Mouse (Mus musculus): Measurements from ENCODE around the gene Abr. TPM values are rescaled to one million over a fixed set of nuclear protein-coding genes. Genes with fewer than 3 reads are reported as not detected.

The Abr gene
- polyA plus RNA-seq, 1 experiment from 2014 or later: 136 TPM

- ATAC-seq (ENCODE audit: low FRiP score, low TSS enrichment) (no peak), DNase-seq (no peak)
- Histone ChIP-seq H3K4me1 (ENCODE audit: control insufficient read depth, insufficient read depth, low read length) (no peaks in the 10 kb centered on the region), H3K9me3 (ENCODE audit: control insufficient read depth, low read length) (no peaks in the 10 kb centered on the region), H3K27ac (replicated peaks; ENCODE audit: low read depth, low read length) (no peak overlapping the region), H3K36me3 (ENCODE audit: control insufficient read depth, insufficient read depth, low read length) (no peaks in the 10 kb centered on the region), H3K4me3 (replicated peaks; ENCODE audit: low read depth, low read length) (no peak overlapping the region), H3K27me3 (ENCODE audit: control insufficient read depth, insufficient read depth, low read length) (no peaks in the 10 kb centered on the region), H3K4me2 (ENCODE audit: low read length) (no peak overlapping the region), H3K9ac (replicated peaks; ENCODE audit: low read length) (no peak overlapping the region)
- 94% methylated on average over 2 of the region's 2 CpGs for WGBS
These were observed 34.1 kb downstream of the Abr start for GRCm38 (mm10) chr11:76588032-76588431.

DNA sequence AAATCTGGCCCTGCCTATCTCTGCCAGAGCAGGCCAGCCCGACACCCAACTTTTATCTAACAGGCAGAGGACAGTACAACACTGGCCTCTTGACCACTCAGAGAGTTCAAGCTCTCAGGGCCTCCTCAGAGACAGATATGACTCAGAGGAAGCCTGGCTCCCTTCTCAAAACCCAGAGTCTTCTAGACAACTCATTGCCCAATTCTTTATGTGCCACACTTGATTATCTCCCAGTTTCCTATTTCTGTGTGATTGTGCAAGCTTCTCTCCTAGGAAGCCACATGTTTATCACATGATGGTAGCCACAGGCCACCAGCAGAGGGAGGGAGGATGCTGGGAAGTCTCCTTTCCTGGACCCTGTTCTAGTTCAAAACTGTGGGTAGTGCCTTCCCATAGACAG, 34.8 kb downstream of the Abr start:
- DNase-seq (no peak), ATAC-seq (ENCODE audit: low FRiP score, low TSS enrichment) (no peak)
- H3K4me3 ChIP-seq (replicated peaks; ENCODE audit: low read depth, low read length): no peak overlapping the region
- no peaks in the 10 kb centered on the region for H3K36me3 ChIP-seq (ENCODE audit: control insufficient read depth, insufficient read depth, low read length)
- H3K27me3 ChIP-seq (ENCODE audit: control insufficient read depth, insufficient read depth, low read length): no peaks in the 10 kb centered on the region
- H3K27ac ChIP-seq (replicated peaks; ENCODE audit: low read depth, low read length): no peak overlapping the region
- H3K9me3 ChIP-seq (ENCODE audit: control insufficient read depth, low read length): no peaks in the 10 kb centered on the region
- WGBS: 92% methylated on average over 1 of the region's 1 CpGs
- H3K9ac ChIP-seq (replicated peaks; ENCODE audit: low read length): no peak overlapping the region
- H3K4me1 ChIP-seq (ENCODE audit: control insufficient read depth, insufficient read depth, low read length): no peaks in the 10 kb centered on the region
- no peak overlapping the region for H3K4me2 ChIP-seq (ENCODE audit: low read length)

DNA sequence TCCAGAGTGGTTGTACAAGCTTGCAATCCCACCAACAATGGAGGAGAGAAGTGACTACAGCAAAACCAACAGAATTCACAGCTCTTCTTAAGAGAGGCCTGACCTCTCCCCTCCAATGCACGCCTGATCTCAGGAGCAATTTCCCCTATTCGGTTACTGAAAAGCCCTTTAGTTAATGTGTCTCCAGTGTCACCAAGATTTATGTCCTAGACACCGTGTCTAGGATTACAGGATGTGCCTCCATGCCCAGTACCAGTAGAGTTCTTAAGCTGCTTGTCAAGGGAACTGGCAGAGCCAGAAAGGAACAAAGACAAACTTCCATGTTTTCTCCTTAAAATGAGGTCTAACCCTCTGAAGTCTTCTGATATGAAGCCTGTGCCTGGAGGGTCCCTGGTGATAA, 36.0 kb downstream of the Abr start:
- Histone ChIP-seq H3K36me3 (ENCODE audit: control insufficient read depth, insufficient read depth, low read length) (no peaks in the 10 kb centered on the region), H3K27ac (replicated peaks; ENCODE audit: low read depth, low read length) (no peak overlapping the region), H3K9me3 (ENCODE audit: control insufficient read depth, low read length) (no peaks in the 10 kb centered on the region), H3K27me3 (ENCODE audit: control insufficient read depth, insufficient read depth, low read length) (no peaks in the 10 kb centered on the region), H3K4me2 (ENCODE audit: low read length) (no peak overlapping the region), H3K9ac (replicated peaks; ENCODE audit: low read length) (no peak overlapping the region), H3K4me1 (ENCODE audit: control insufficient read depth, insufficient read depth, low read length) (no peaks in the 10 kb centered on the region), H3K4me3 (replicated peaks; ENCODE audit: low read depth, low read length) (no peak overlapping the region)
- DNase-seq (no peak), ATAC-seq (ENCODE audit: low FRiP score, low TSS enrichment) (no peak)
- WGBS: 83% methylated on average over 3 of the region's 3 CpGs

GRCm38 (mm10) chr11:76577588-76578257, 44.4 kb downstream of the Abr start:
- Histone ChIP-seq H3K4me3 (replicated peaks; ENCODE audit: low read depth, low read length) (no peak overlapping the region), H3K27ac (replicated peaks; ENCODE audit: low read depth, low read length) (no peak overlapping the region), H3K27me3 (ENCODE audit: control insufficient read depth, insufficient read depth, low read length) (no peaks in the 10 kb centered on the region), H3K9ac (replicated peaks; ENCODE audit: low read length) (no peak overlapping the region), H3K4me2 (ENCODE audit: low read length) (no peak overlapping the region), H3K4me1 (ENCODE audit: control insufficient read depth, insufficient read depth, low read length) (no peaks in the 10 kb centered on the region), H3K36me3 (ENCODE audit: control insufficient read depth, insufficient read depth, low read length) (no peaks in the 10 kb centered on the region), H3K9me3 (ENCODE audit: control insufficient read depth, low read length) (no peaks in the 10 kb centered on the region)
- peak; percentile 14; the same call in 1 of the 2 replicates for ATAC-seq (ENCODE audit: low FRiP score, low TSS enrichment)
- 29% methylated on average over 12 of the region's 12 CpGs for WGBS
- DNase-seq: peak; percentile 96

GRCm38 (mm10) chr11:76572820-76573385, 49.2 kb downstream of the Abr start:
- no peak for ATAC-seq (ENCODE audit: low FRiP score, low TSS enrichment)
- 80% methylated on average over 6 of the region's 6 CpGs for WGBS
- no peak for DNase-seq
- Histone ChIP-seq H3K36me3 (ENCODE audit: control insufficient read depth, insufficient read depth, low read length) (no peaks in the 10 kb centered on the region), H3K27ac (replicated peaks; ENCODE audit: low read depth, low read length) (no peak overlapping the region), H3K9me3 (ENCODE audit: control insufficient read depth, low read length) (no peaks in the 10 kb centered on the region), H3K27me3 (ENCODE audit: control insufficient read depth, insufficient read depth, low read length) (peaks cover 6% of the 10 kb centered on the region; the same call in 1 of the 2 replicates), H3K9ac (replicated peaks; ENCODE audit: low read length) (no peak overlapping the region), H3K4me2 (ENCODE audit: low read length) (no peak overlapping the region), H3K4me1 (ENCODE audit: control insufficient read depth, insufficient read depth, low read length) (peaks cover 28% of the 10 kb centered on the region), H3K4me3 (replicated peaks; ENCODE audit: low read depth, low read length) (no peak overlapping the region)

DNA sequence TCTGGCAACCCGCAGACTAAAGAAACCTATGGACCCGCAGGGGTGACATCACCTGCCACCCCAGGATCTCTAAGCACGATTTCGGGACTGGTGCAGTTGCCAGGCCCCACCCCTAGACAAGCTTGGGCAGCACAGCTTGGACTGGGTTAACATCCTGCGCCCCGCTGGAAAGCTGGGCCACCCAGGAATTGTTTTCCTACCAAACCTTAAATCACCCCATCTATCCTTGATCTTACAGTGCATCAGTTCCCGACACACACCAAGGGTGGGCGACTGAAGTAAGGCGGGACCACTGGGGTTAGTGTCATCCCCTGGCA, 50.5 kb downstream of the Abr start:
- ATAC-seq (ENCODE audit: low FRiP score, low TSS enrichment) (peak; percentile 55; the same call in 1 of the 2 replicates), DNase-seq (no peak)
- Histone ChIP-seq H3K4me1 (ENCODE audit: control insufficient read depth, insufficient read depth, low read length) (peaks cover 28% of the 10 kb centered on the region), H3K4me2 (ENCODE audit: low read length) (peak overlapping the region; percentile 98), H3K27me3 (ENCODE audit: control insufficient read depth, insufficient read depth, low read length) (peaks cover 6% of the 10 kb centered on the region; the same call in 1 of the 2 replicates), H3K27ac (replicated peaks; ENCODE audit: low read depth, low read length) (0 out of 2 replicates have a peak overlapping the region, but pooled peaks have one; percentile 37), H3K9me3 (ENCODE audit: control insufficient read depth, low read length) (no peaks in the 10 kb centered on the region), H3K9ac (replicated peaks; ENCODE audit: low read length) (peak overlapping the region; percentile 74), H3K36me3 (ENCODE audit: control insufficient read depth, insufficient read depth, low read length) (no peaks in the 10 kb centered on the region), H3K4me3 (replicated peaks; ENCODE audit: low read depth, low read length) (peak overlapping the region; percentile 60)
- 3% methylated on average over 9 of the region's 9 CpGs for WGBS

GRCm38 (mm10) chr11:76570741-76571612, 51.1 kb downstream of the Abr start:
- peaks cover 6% of the 10 kb centered on the region; the same call in 1 of the 2 replicates for H3K27me3 ChIP-seq (ENCODE audit: control insufficient read depth, insufficient read depth, low read length)
- DNase-seq (peak; percentile 83), ATAC-seq (ENCODE audit: low FRiP score, low TSS enrichment) (peak; percentile 81)
- peak overlapping the region; percentile 98 for H3K4me2 ChIP-seq (ENCODE audit: low read length)
- under 1% methylated on average over 62 of the region's 66 CpGs for WGBS
- no peaks in the 10 kb centered on the region for H3K9me3 ChIP-seq (ENCODE audit: control insufficient read depth, low read length)
- peak overlapping the region; percentile 74 for H3K9ac ChIP-seq (replicated peaks; ENCODE audit: low read length)
- H3K4me1 ChIP-seq (ENCODE audit: control insufficient read depth, insufficient read depth, low read length): peaks cover 28% of the 10 kb centered on the region
- H3K4me3 ChIP-seq (replicated peaks; ENCODE audit: low read depth, low read length): peak overlapping the region; percentile 60
- H3K36me3 ChIP-seq (ENCODE audit: control insufficient read depth, insufficient read depth, low read length): no peaks in the 10 kb centered on the region
- peak overlapping the region; percentile 37; the same call in 1 of the 2 replicates for H3K27ac ChIP-seq (replicated peaks; ENCODE audit: low read depth, low read length)

GRCm38 (mm10) chr11:76570201-76570731, 51.8 kb downstream of the Abr start:
- H3K9ac ChIP-seq (replicated peaks; ENCODE audit: low read length): peak overlapping the region; percentile 74
- 4% methylated on average over 10 of the region's 10 CpGs for WGBS
- H3K27ac ChIP-seq (replicated peaks; ENCODE audit: low read depth, low read length): no peak overlapping the region
- peaks cover 29% of the 10 kb centered on the region for H3K4me1 ChIP-seq (ENCODE audit: control insufficient read depth, insufficient read depth, low read length)
- no peaks in the 10 kb centered on the region for H3K9me3 ChIP-seq (ENCODE audit: control insufficient read depth, low read length)
- no peak for ATAC-seq (ENCODE audit: low FRiP score, low TSS enrichment)
- DNase-seq: no peak
- no peaks in the 10 kb centered on the region for H3K36me3 ChIP-seq (ENCODE audit: control insufficient read depth, insufficient read depth, low read length)
- peaks cover 6% of the 10 kb centered on the region; the same call in 1 of the 2 replicates for H3K27me3 ChIP-seq (ENCODE audit: control insufficient read depth, insufficient read depth, low read length)
- peak overlapping the region; percentile 98 for H3K4me2 ChIP-seq (ENCODE audit: low read length)
- H3K4me3 ChIP-seq (replicated peaks; ENCODE audit: low read depth, low read length): peak overlapping the region; percentile 60

Data from midbrain, embryonic 14.5 days (tissue).